Mouse (Mus musculus) embryonic facial prominence, embryonic 14.5 days (tissue): ENCODE results near the gene Cd300lb. TPM values are rescaled to one million over a fixed set of nuclear protein-coding genes. Genes with fewer than 3 reads are reported as not detected.

Experiments
- ATAC-seq: fragments of 200-750 bp; cut with Nextera tagmentation; 2 replicates; pipeline ENCODE4 v1.8.0; 2017; ENCODE audit warnings: low read depth, moderate number of reproducible peaks, moderate TSS enrichment
- DNase-seq: peaks from one replicate; pipeline ENCODE4 v3.0.0-alpha.2; 2015; ENCODE audit warnings: low spot score
- H3K27ac ChIP-seq: fragments of 300-500 bp; sonication (generic); replicated peaks from 2 replicates; pipeline ENCODE4 v1.5.1; 2014; ENCODE audit warnings: low read depth, mild to moderate bottlenecking, low read length, moderate library complexity
- H3K27me3 ChIP-seq: fragments of 300-500 bp; sonication (generic); replicated peaks from 2 replicates; pipeline ENCODE4 v1.6.1; 2014; ENCODE audit warnings: low read length; ENCODE audit not compliant: control insufficient read depth, insufficient read depth
- H3K36me3 ChIP-seq: fragments of 300-500 bp; sonication (generic); 2 replicates; pipeline ENCODE4 v1.6.1; 2014; ENCODE audit warnings: low read length, mixed read lengths; ENCODE audit not compliant: control insufficient read depth, insufficient read depth
- H3K4me1 ChIP-seq: fragments of 300-500 bp; sonication (generic); 2 replicates; pipeline ENCODE4 v1.6.1; 2014; ENCODE audit warnings: antibody characterized with exemption, low read length; ENCODE audit not compliant: control insufficient read depth, insufficient read depth
- H3K4me2 ChIP-seq: fragments of 300-500 bp; sonication (generic); 2 replicates; pipeline ENCODE4 v1.6.1; 2014; ENCODE audit warnings: low read depth, mild to moderate bottlenecking, low read length, moderate library complexity, mixed read lengths
- H3K4me3 ChIP-seq: fragments of 300-500 bp; sonication (generic); 2 replicates; pipeline ENCODE4 v1.5.1; 2014; ENCODE audit warnings: low read depth, mild to moderate bottlenecking, low read length
- H3K9ac ChIP-seq: fragments of 300-500 bp; sonication (generic); 2 replicates; pipeline ENCODE4 v1.6.1; 2014; ENCODE audit warnings: low read depth, mild to moderate bottlenecking, low read length, moderate library complexity, mixed read lengths
- H3K9me3 ChIP-seq: fragments of 300-500 bp; sonication (generic); 2 replicates; pipeline ENCODE4 v1.6.1; 2016; ENCODE audit warnings: low read length; ENCODE audit not compliant: control insufficient read depth
- WGBS: fragments of 180-500 bp; shearing (Covaris S2); extraction: QIAGEN DNeasy Blood & Tissue Kit; methylation state at CpG from one replicate; pipeline ENCODE4 v1.1.7; 2014; 5-methylcytosine and 5-hydroxymethylcytosine counted together
- polyA plus RNA-seq: library from polyadenylated mRNA; unstranded; fragments of >200 nt; fragmentation: Nextera tagmentation; extraction: Ambion mirVana; gene quantifications from 2 replicates; pipeline ENCODE4 v1.2.1, GENCODE M21; 2014

Cd300lb gene
- polyA plus RNA-seq: 0.39 and 0.49 TPM in 2 replicates

DNA sequence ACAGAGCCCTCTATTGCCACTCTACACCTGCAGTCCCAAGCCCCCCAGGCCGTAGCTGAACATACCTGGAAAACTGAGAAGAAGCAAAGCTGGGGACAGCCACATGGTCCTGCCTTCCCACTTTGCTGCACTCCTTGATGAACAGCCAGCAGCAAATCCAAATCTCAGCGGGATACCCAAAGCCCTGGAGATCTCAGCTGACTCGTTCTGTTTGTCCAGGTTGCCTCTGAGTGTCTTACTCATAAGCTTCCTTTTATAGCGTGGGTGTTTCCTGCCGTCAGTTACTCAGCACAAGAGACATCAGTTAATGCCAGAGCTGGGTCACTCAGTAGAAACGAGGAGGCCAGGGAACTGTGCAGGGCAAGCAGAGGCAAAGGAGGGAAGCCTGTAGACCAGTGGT lies at the start of gene Cd300lb:
Cd300lb (minus strand) TSS at position 243 of the 400 bp plus-strand sequence.
- WGBS: 51% methylated on average over 6 of the region's 6 CpGs
- ATAC-seq (no peak), DNase-seq (no peak)
- no peaks in the 10 kb centered on the region for H3K9me3 ChIP-seq
- no peak within 1 kb of the TSS for H3K4me2 ChIP-seq
- H3K27ac ChIP-seq: no peak within 1 kb of the TSS
- no peak within 1 kb of the TSS for H3K9ac ChIP-seq
- no peak within 1 kb of the TSS for H3K4me3 ChIP-seq
- H3K4me1 ChIP-seq: no peaks in the 10 kb centered on the region
- H3K27me3 ChIP-seq: no peaks in the 10 kb centered on the region
- no peaks in the 10 kb centered on the region for H3K36me3 ChIP-seq

GRCm38 (mm10) chr11:114981866-114982265 lies 47.7 kb upstream of the Cd300lb start:
- no peaks in the 10 kb centered on the region for H3K4me1 ChIP-seq
- peaks cover 16% of the 10 kb centered on the region; the same call in 1 of the 2 replicates for H3K9me3 ChIP-seq
- WGBS: 81% methylated on average over 4 of the region's 4 CpGs
- DNase-seq: no peak
- H3K27me3 ChIP-seq: no peaks in the 10 kb centered on the region
- no peak overlapping the region for H3K27ac ChIP-seq
- H3K36me3 ChIP-seq: no peaks in the 10 kb centered on the region
- H3K4me3 ChIP-seq: no peak overlapping the region
- ATAC-seq: no peak
- H3K9ac ChIP-seq: no peak overlapping the region
- H3K4me2 ChIP-seq: no peak overlapping the region

- WGBS: 83% methylated on average over 10 of the region's 10 CpGs
- Histone ChIP-seq H3K4me3 (no peak overlapping the region), H3K27me3 (no peaks in the 10 kb centered on the region), H3K36me3 (no peaks in the 10 kb centered on the region), H3K27ac (no peak overlapping the region), H3K4me1 (no peaks in the 10 kb centered on the region), H3K9me3 (peaks cover 20% of the 10 kb centered on the region), H3K4me2 (no peak overlapping the region), H3K9ac (no peak overlapping the region)
- no peak for ATAC-seq
- no peak for DNase-seq
Measured at GRCm38 (mm10) chr11:114972726-114973125, 38.5 kb upstream of the Cd300lb start.

- WGBS: 77% methylated on average over 9 of the region's 9 CpGs
- H3K9ac ChIP-seq: no peak within 1 kb of the TSS
- H3K9me3 ChIP-seq: peaks cover 7% of the 10 kb centered on the region; the same call in 1 of the 2 replicates
- DNase-seq (no peak), ATAC-seq (no peak)
- H3K4me3 ChIP-seq: no peak within 1 kb of the TSS
- H3K36me3 ChIP-seq: no peaks in the 10 kb centered on the region
- no peak within 1 kb of the TSS for H3K4me2 ChIP-seq
- H3K4me1 ChIP-seq: no peaks in the 10 kb centered on the region
- H3K27me3 ChIP-seq: no peaks in the 10 kb centered on the region
- no peak within 1 kb of the TSS for H3K27ac ChIP-seq
Measured at GRCm38 (mm10) chr11:114968752-114969207, 34.6 kb upstream of the Cd300lb start, which contains the start of gene Cd300c. TSS of gene Cd300c (minus strand) at chr11:114969157.

DNA sequence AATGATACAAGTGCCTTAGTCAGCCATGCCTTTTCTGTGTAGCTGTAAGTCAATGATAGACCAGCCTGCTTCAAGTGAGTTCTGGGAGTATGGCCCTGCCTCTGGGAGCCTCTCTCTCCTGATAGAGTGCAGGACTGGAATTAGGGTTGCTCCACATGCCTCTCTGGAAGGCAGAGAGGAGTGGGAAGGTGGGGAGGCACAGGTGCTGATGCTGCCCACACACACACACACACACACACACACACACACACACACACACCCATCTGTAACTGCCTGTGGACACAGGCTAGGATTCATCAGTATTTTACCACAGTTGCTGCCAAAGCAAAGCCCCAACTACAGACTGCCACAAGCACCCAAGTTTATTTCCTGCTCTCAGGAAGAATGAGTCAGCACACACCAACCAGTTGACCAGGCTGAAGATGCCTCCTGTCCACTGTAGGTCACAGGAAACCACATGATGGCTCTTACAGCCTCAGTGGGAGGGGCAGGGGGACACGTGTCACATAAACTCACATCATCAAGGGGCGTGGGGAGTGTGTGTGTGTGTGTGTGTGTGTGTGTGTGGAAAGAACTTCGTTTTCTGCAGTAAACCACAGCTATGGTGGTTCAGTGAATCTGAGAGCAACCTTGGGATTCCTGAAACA lies 31.1 kb upstream of the Cd300lb start:
- 53% methylated on average over 3 of the region's 3 CpGs for WGBS
- no peak for ATAC-seq
- no peaks in the 10 kb centered on the region for H3K27me3 ChIP-seq

GRCm38 (mm10) chr11:114960369-114960768 lies 26.2 kb upstream of the Cd300lb start:
- no peaks in the 10 kb centered on the region for H3K4me1 ChIP-seq
- no peak overlapping the region for H3K27ac ChIP-seq
- no peaks in the 10 kb centered on the region for H3K36me3 ChIP-seq
- H3K9me3 ChIP-seq: no peaks in the 10 kb centered on the region
- DNase-seq: no peak
- no peak overlapping the region for H3K4me3 ChIP-seq
- no peak for ATAC-seq
- H3K27me3 ChIP-seq: no peaks in the 10 kb centered on the region
- no peak overlapping the region for H3K4me2 ChIP-seq
- WGBS: 59% methylated on average over 1 of the region's 1 CpGs
- no peak overlapping the region for H3K9ac ChIP-seq

More for the DNA sequence above, 31.1 kb upstream of the Cd300lb start:
- H3K9me3 ChIP-seq: no peaks in the 10 kb centered on the region
- H3K4me1 ChIP-seq: no peaks in the 10 kb centered on the region
- no peak overlapping the region for H3K27ac ChIP-seq
- H3K36me3 ChIP-seq: no peaks in the 10 kb centered on the region
- H3K9ac ChIP-seq: no peak overlapping the region
- H3K4me3 ChIP-seq: no peak overlapping the region
- no peak overlapping the region for H3K4me2 ChIP-seq
- peak; percentile 14 for DNase-seq

- no peak overlapping the region for H3K9ac ChIP-seq
- no peaks in the 10 kb centered on the region for H3K4me1 ChIP-seq
- no peak overlapping the region for H3K4me2 ChIP-seq
- H3K27me3 ChIP-seq: no peaks in the 10 kb centered on the region
- ATAC-seq (no peak), DNase-seq (no peak)
- H3K27ac ChIP-seq: no peak overlapping the region
- WGBS: 84% methylated on average over 4 of the region's 4 CpGs
- H3K9me3 ChIP-seq: no peaks in the 10 kb centered on the region
- H3K4me3 ChIP-seq: no peak overlapping the region
- no peaks in the 10 kb centered on the region for H3K36me3 ChIP-seq
Measured at GRCm38 (mm10) chr11:114933591-114933990, 595 bp downstream of the Cd300lb start.

DNA sequence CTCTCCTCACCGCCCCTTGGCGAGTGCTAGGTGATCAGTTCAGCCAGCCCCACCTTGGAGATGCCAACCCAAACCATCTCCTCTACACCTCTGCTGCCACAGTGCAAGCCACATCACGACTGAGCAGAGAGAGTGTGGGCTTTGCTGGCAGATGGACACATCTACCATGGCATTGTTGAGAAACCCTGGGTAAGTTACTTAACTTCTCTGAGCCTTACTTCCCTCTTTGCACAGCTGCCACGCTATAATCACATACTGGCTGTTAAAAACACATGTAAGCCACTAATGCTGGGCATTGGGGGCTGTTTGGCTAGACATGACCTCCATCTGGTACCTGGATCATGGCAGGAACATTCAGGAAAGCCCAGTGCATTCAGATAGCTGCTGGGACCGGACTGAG lies 3.1 kb downstream of the Cd300lb start:
- no peak overlapping the region for H3K4me3 ChIP-seq
- no peak overlapping the region for H3K9ac ChIP-seq
- WGBS: 83% methylated on average over 5 of the region's 5 CpGs
- DNase-seq (no peak), ATAC-seq (no peak)
- no peak overlapping the region for H3K4me2 ChIP-seq
- H3K9me3 ChIP-seq: no peaks in the 10 kb centered on the region
- no peak overlapping the region for H3K27ac ChIP-seq
- H3K36me3 ChIP-seq: no peaks in the 10 kb centered on the region
- no peaks in the 10 kb centered on the region for H3K27me3 ChIP-seq
- no peaks in the 10 kb centered on the region for H3K4me1 ChIP-seq

GRCm38 (mm10) chr11:114929581-114929980 lies 4.6 kb downstream of the Cd300lb start:
- Histone ChIP-seq H3K9ac (no peak overlapping the region), H3K27me3 (no peaks in the 10 kb centered on the region), H3K27ac (no peak overlapping the region), H3K4me1 (no peaks in the 10 kb centered on the region), H3K4me2 (no peak overlapping the region), H3K4me3 (no peak overlapping the region), H3K9me3 (no peaks in the 10 kb centered on the region), H3K36me3 (no peaks in the 10 kb centered on the region)
- WGBS: 81% methylated on average over 2 of the region's 2 CpGs
- ATAC-seq (no peak), DNase-seq (peak; percentile 23)
